ENCODE assay signal across 8 mouse cellular contexts in genomic region chr3:37418961-37419457, GRCm38 (mm10). TPM values are rescaled to one million over a fixed set of nuclear protein-coding genes. Genes with fewer than 3 reads are reported as not detected.
DNase-seq lines count a peak whose midpoint lies in the region; ATAC-seq lines count a peak whose summit lies in the region.

No protein-coding gene starts in this region.

- WGBS in embryonic facial prominence, embryonic 14.5 days: 0% methylated on average over 18 of the region's 30 CpGs
- WGBS in intestine, embryonic 14.5 days: under 1% methylated on average over 30 of the region's 30 CpGs
- WGBS in liver, embryonic 15.5 days (ENCODE audit: insufficient replicate concordance): under 1% methylated on average over 30 of the region's 30 CpGs

- H3K4me3 ChIP-seq in embryonic facial prominence, embryonic 14.5 days (ENCODE audit: low read depth, low read length): peak overlapping the region; percentile 82
- H3K4me3 ChIP-seq in intestine, embryonic 14.5 days (ENCODE audit: low read depth, low read length): peak overlapping the region; percentile 75
- peak overlapping the region; percentile 83 for H3K4me3 ChIP-seq in liver, embryonic 15.5 days (replicated peaks)

- peaks cover 8% of the 10 kb centered on the region for H3K4me1 ChIP-seq in embryonic facial prominence, embryonic 14.5 days (ENCODE audit: control insufficient read depth, insufficient read depth, low read length)
- peaks cover 10% of the 10 kb centered on the region; the same call in 1 of the 2 replicates for H3K4me1 ChIP-seq in intestine, embryonic 14.5 days (replicated peaks; ENCODE audit: control insufficient read depth, insufficient read depth, low read length)
- H3K4me1 ChIP-seq in liver, embryonic 15.5 days (replicated peaks): peaks cover 30% of the 10 kb centered on the region

- H3K4me2 ChIP-seq in embryonic facial prominence, embryonic 14.5 days (ENCODE audit: low read depth, low read length): peak overlapping the region; percentile 80
- H3K4me2 ChIP-seq in intestine, embryonic 14.5 days (ENCODE audit: low read length): peak overlapping the region; percentile 62
- peak overlapping the region; percentile 96 for H3K4me2 ChIP-seq in liver, embryonic 15.5 days

- H3K9me3 ChIP-seq in embryonic facial prominence, embryonic 14.5 days (ENCODE audit: control insufficient read depth, low read length): no peaks in the 10 kb centered on the region
- H3K9me3 ChIP-seq in intestine, embryonic 14.5 days (ENCODE audit: control insufficient read depth, low read length): no peaks in the 10 kb centered on the region
- H3K9me3 ChIP-seq in liver, embryonic 15.5 days (replicated peaks): no peaks in the 10 kb centered on the region

- peak; percentile 84 for DNase-seq in kidney, adult 9 months
- no peak for DNase-seq in kidney, adult 11 months
- peak; percentile 78 for DNase-seq in NIH3T3 (ENCODE audit: low read depth)
- DNase-seq in embryonic facial prominence, embryonic 14.5 days (ENCODE audit: low spot score): peak; percentile 51
- DNase-seq in intestine, embryonic 14.5 days (ENCODE audit: low spot score): no peak
- no peak for DNase-seq in urinary bladder, postnatal 14 days (ENCODE audit: low spot score)

- peak; percentile 34; the same call in 1 of the 2 replicates for ATAC-seq in embryonic facial prominence, embryonic 14.5 days (ENCODE audit: low read depth)
- ATAC-seq in intestine, embryonic 14.5 days (replicated peaks; ENCODE audit: low FRiP score, low TSS enrichment, low read depth): no peak; the same call in 1 of the 2 replicates
- ATAC-seq in liver, embryonic 15.5 days (ENCODE audit: insufficient read depth): peak; percentile 29
- peak; percentile 16; the same call in 1 of the 2 replicates for ATAC-seq in neutrophil, adult 5-6 weeks (ENCODE audit: extremely low read depth, insufficient number of reproducible peaks, low FRiP score, poor library complexity, severe bottlenecking)

- H3K36me3 ChIP-seq in embryonic facial prominence, embryonic 14.5 days (ENCODE audit: control insufficient read depth, insufficient read depth, low read length): no peaks in the 10 kb centered on the region
- 0 out of 2 replicates have a peak, but pooled peaks cover 4% of the 10 kb centered on the region for H3K36me3 ChIP-seq in intestine, embryonic 14.5 days (ENCODE audit: control insufficient read depth, insufficient read depth, low read length)
- H3K36me3 ChIP-seq in liver, embryonic 15.5 days (replicated peaks): no peaks in the 10 kb centered on the region

- H3K27me3 ChIP-seq in embryonic facial prominence, embryonic 14.5 days (replicated peaks; ENCODE audit: control insufficient read depth, insufficient read depth, low read length): no peaks in the 10 kb centered on the region
- H3K27me3 ChIP-seq in intestine, embryonic 14.5 days (replicated peaks; ENCODE audit: control insufficient read depth, insufficient read depth, low read length): no peaks in the 10 kb centered on the region
- H3K27me3 ChIP-seq in liver, embryonic 15.5 days: no peaks in the 10 kb centered on the region

- H3K9ac ChIP-seq in embryonic facial prominence, embryonic 14.5 days (ENCODE audit: low read depth, low read length): peak overlapping the region; percentile 85
- H3K9ac ChIP-seq in intestine, embryonic 14.5 days (ENCODE audit: low read length): peak overlapping the region; percentile 74
- peak overlapping the region; percentile 73 for H3K9ac ChIP-seq in liver, embryonic 15.5 days

- peak overlapping the region; percentile 84 for H3K27ac ChIP-seq in embryonic facial prominence, embryonic 14.5 days (replicated peaks; ENCODE audit: low read depth, low read length)
- peak overlapping the region; percentile 83 for H3K27ac ChIP-seq in intestine, embryonic 14.5 days (ENCODE audit: low read depth)
- H3K27ac ChIP-seq in liver, embryonic 15.5 days (replicated peaks): peak overlapping the region; percentile 91

RNA-seq across cellular contexts. Expression of gene Spata5, which starts 0.7 kb away (rescaled TPM):
- polyA plus RNA-seq in embryonic facial prominence, embryonic 14.5 days (2014; fragmentation: Nextera tagmentation; extraction: Ambion mirVana): 29.0 and 32.9 TPM in 2 replicates
- 36.5 and 37.6 TPM in 2 replicates for polyA plus RNA-seq in intestine, embryonic 14.5 days (2014; fragmentation: Nextera tagmentation; extraction: Ambion mirVana)
- 14.4 and 17.8 TPM in 2 replicates for polyA plus RNA-seq in liver, embryonic 15.5 days (2015; fragmentation: Nextera tagmentation; extraction: Ambion mirVana)
- total RNA-seq in neutrophil, adult 5-6 weeks (2017): 41.4 and 57.3 TPM in 2 replicates

RNA-seq across cellular contexts. Expression of gene Nudt6, which starts 1.0 kb away (rescaled TPM):
- polyA plus RNA-seq in embryonic facial prominence, embryonic 14.5 days (2014; fragmentation: Nextera tagmentation; extraction: Ambion mirVana): 4.7 and 6.7 TPM in 2 replicates
- 5.3 and 9.3 TPM in 2 replicates for polyA plus RNA-seq in intestine, embryonic 14.5 days (2014; fragmentation: Nextera tagmentation; extraction: Ambion mirVana)
- polyA plus RNA-seq in liver, embryonic 15.5 days (2015; fragmentation: Nextera tagmentation; extraction: Ambion mirVana): 4.9 and 5.1 TPM in 2 replicates
- 13.1 and 14.4 TPM in 2 replicates for total RNA-seq in neutrophil, adult 5-6 weeks (2017)

Comparison
In these comparisons a context has a peak if more than half of its experiments do, and no peak if none do; other contexts are left out.
1. DNase-seq: peak in kidney, adult 9 months (single experiment), NIH3T3 (single experiment) and embryonic facial prominence, embryonic 14.5 days (single experiment); none in kidney, adult 11 months (single experiment), intestine, embryonic 14.5 days (single experiment) and urinary bladder, postnatal 14 days (single experiment).
2. Peak in every context shown above with its lines, with median percentiles within 50 percentile points of each other: H3K27ac ChIP-seq, H3K4me2 ChIP-seq, H3K4me3 ChIP-seq and H3K9ac ChIP-seq.